Mouse (Mus musculus): ENCODE measurements at regions not wholly inside any gene's neighbourhood (a gene's known extent, or its start where the extent isn't known, plus 50 kb on each side); places are given as distances from the start of the nearest gene placed in this dataset.

DNA sequence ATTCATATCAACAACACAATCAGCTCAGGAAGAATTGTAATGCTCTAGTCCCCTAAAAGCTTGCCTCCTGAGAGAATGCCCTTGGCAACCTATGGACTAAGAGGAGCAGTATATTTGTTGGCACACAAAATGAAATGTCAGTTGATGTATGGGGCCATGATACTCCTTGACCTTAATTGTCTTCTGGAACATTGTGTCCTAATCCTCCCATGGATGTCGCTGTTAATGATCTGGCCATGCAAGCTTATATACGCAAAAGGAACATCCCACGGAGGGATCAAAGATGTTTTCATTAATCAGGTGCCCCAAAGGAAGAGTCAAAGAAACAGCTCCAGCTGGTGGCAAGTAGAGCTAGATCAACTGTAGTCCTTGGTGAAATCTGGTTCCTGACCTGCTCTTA lies 178.0 kb downstream of the Mid1ip1 start:
- no peaks in the 10 kb centered on the region for H3K4me1 ChIP-seq (ENCODE audit: control insufficient read depth, insufficient read depth, insufficient read length)
- H3K36me3 ChIP-seq (ENCODE audit: control insufficient read depth, insufficient read depth, low read length), result no peaks in the 10 kb centered on the region
- no peaks in the 10 kb centered on the region for H3K27me3 ChIP-seq (ENCODE audit: control insufficient read depth, insufficient read depth, low read length)
- no peak overlapping the region for H3K27ac ChIP-seq (ENCODE audit: insufficient read depth, low read length)
- DNase-seq (ENCODE audit: low read depth in 1 of 2, low spot score in 2 of 2), result no peak
- TF ChIP-seq POLR2A (IDR thresholded peaks at IDR 0.05; ENCODE audit: low read depth, low read length), result no peak
- no peak for TF ChIP-seq CTCF (IDR thresholded peaks at IDR 0.05; ENCODE audit: extremely low read depth, insufficient read depth, insufficient read length, insufficient replicate concordance)
- no peak overlapping the region for H3K4me3 ChIP-seq (ENCODE audit: extremely low read depth, insufficient read depth, insufficient read length)
- WGBS, result 95% methylated on average over 3 of the region's 3 CpGs

DNA sequence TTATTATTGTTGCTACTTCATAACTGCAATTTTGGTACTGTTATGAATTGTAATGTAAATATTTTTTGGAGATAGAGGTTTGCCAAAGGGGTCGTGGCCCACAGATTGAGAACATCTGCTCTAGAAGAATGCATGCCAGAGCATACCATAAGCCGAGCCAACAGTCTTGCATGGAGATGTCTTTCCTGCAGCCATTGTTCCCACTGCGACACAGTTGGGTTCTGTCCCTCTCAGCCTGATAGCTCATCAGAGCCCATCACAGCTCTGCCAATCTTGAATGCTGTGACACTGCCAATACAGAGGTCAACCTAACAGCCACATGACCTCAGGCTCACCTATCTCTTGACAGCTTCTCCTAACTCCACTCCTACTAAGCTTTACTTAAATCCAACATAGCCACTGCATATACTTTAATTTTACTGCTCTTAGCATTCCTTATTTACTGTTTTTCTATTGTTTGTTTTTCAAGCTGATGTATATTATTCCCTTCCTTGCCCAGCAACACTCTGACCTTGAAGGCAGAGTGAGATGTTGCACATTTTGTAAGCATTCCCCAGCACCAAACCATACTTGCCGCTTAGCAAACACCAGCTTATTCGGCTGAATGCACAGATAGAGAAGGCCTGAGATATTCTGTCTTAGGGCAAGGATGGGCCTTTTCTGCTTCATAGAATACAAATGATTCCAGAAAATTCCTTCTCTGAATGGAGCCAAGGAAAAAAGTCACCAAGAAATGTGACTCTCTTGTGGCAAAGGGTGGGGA lies 181.6 kb downstream of the Mid1ip1 start:
- TF ChIP-seq CTCF (IDR thresholded peaks at IDR 0.05; ENCODE audit: extremely low read depth, insufficient read depth, insufficient read length, insufficient replicate concordance) (no peak), POLR2A (IDR thresholded peaks at IDR 0.05; ENCODE audit: low read depth, low read length) (no peak)
- no peak overlapping the region for H3K27ac ChIP-seq (ENCODE audit: insufficient read depth, low read length)
- no peak overlapping the region for H3K4me3 ChIP-seq (ENCODE audit: extremely low read depth, insufficient read depth, insufficient read length)
- H3K36me3 ChIP-seq (ENCODE audit: control insufficient read depth, insufficient read depth, low read length), result no peaks in the 10 kb centered on the region
- no peak for DNase-seq (ENCODE audit: low read depth in 1 of 2, low spot score in 2 of 2)
- 84% methylated on average over 5 of the region's 5 CpGs for WGBS
- H3K27me3 ChIP-seq (ENCODE audit: control insufficient read depth, insufficient read depth, low read length), result no peaks in the 10 kb centered on the region
- H3K4me1 ChIP-seq (ENCODE audit: control insufficient read depth, insufficient read depth, insufficient read length), result no peaks in the 10 kb centered on the region

DNA sequence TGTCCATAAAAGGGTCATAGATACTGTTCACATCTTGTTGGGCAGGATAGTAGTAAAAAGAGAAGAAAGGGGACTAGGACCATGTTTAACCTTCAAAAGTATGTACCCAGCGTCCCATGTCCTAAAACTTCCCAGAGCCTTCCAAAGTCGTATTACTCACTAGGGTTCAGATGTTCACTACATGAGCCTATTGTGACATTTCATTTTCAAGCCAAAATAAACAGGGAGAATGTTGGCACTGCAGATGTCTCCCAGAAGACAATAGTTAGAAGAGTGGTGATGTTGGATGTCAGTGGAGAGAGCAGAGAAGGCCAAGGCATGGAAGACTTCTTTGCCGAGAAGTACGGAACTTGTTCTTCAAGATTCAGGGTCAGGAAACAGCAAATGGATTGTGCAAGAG lies 187.9 kb downstream of the Mid1ip1 start:
- TF ChIP-seq CTCF (IDR thresholded peaks at IDR 0.05; ENCODE audit: extremely low read depth, insufficient read depth, insufficient read length, insufficient replicate concordance) (no peak), POLR2A (IDR thresholded peaks at IDR 0.05; ENCODE audit: low read depth, low read length) (no peak)

GRCm38 (mm10) chrX:10904072-10904471 lies 189.3 kb downstream of the Mid1ip1 start:
- WGBS, result 75% methylated on average over 6 of the region's 6 CpGs
- no peak for TF ChIP-seq POLR2A (IDR thresholded peaks at IDR 0.05; ENCODE audit: low read depth, low read length)
- no peak for TF ChIP-seq CTCF (IDR thresholded peaks at IDR 0.05; ENCODE audit: extremely low read depth, insufficient read depth, insufficient read length, insufficient replicate concordance)
- Histone ChIP-seq H3K4me1 (ENCODE audit: control insufficient read depth, insufficient read depth, insufficient read length) (no peaks in the 10 kb centered on the region), H3K36me3 (ENCODE audit: control insufficient read depth, insufficient read depth, low read length) (no peaks in the 10 kb centered on the region), H3K27ac (ENCODE audit: insufficient read depth, low read length) (no peak overlapping the region), H3K27me3 (ENCODE audit: control insufficient read depth, insufficient read depth, low read length) (no peaks in the 10 kb centered on the region), H3K4me3 (ENCODE audit: extremely low read depth, insufficient read depth, insufficient read length) (no peak overlapping the region)
- no peak for DNase-seq (ENCODE audit: low read depth in 1 of 2, low spot score in 2 of 2)

More for the DNA sequence above, 187.9 kb downstream of the Mid1ip1 start:
- no peak for DNase-seq (ENCODE audit: low read depth in 1 of 2, low spot score in 2 of 2)
- H3K4me3 ChIP-seq (ENCODE audit: extremely low read depth, insufficient read depth, insufficient read length), result no peak overlapping the region
- no peak overlapping the region for H3K27ac ChIP-seq (ENCODE audit: insufficient read depth, low read length)
- WGBS, result 90% methylated on average over 4 of the region's 4 CpGs
- H3K4me1 ChIP-seq (ENCODE audit: control insufficient read depth, insufficient read depth, insufficient read length), result no peaks in the 10 kb centered on the region
- H3K27me3 ChIP-seq (ENCODE audit: control insufficient read depth, insufficient read depth, low read length), result no peaks in the 10 kb centered on the region
- no peaks in the 10 kb centered on the region for H3K36me3 ChIP-seq (ENCODE audit: control insufficient read depth, insufficient read depth, low read length)

DNA sequence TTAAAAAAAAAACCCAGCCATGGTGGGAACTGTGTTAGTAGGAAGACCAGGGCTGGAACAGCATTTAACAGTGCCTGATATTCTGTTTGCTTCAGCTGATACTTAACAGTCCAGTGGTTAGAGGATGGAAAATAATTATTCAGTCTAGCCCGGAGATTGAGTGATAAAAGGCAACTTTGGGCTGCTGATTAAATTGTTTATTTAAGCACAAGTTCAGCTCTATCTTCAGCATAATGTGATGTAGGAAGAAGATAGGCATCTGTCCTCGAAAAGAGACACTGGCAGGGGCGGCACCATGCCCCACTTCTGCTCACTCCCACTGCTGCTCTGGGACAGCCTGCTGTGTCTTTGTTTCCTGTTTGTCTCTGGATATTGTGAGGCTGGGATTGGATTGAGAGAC lies 190.1 kb downstream of the Mid1ip1 start:
- H3K4me3 ChIP-seq (ENCODE audit: extremely low read depth, insufficient read depth, insufficient read length), result no peak overlapping the region
- DNase-seq (ENCODE audit: low read depth in 1 of 2, low spot score in 2 of 2), result no peak
- H3K4me1 ChIP-seq (ENCODE audit: control insufficient read depth, insufficient read depth, insufficient read length), result no peaks in the 10 kb centered on the region
- TF ChIP-seq POLR2A (IDR thresholded peaks at IDR 0.05; ENCODE audit: low read depth, low read length), result no peak
- no peak for TF ChIP-seq CTCF (IDR thresholded peaks at IDR 0.05; ENCODE audit: extremely low read depth, insufficient read depth, insufficient read length, insufficient replicate concordance)
- H3K27me3 ChIP-seq (ENCODE audit: control insufficient read depth, insufficient read depth, low read length), result no peaks in the 10 kb centered on the region
- H3K36me3 ChIP-seq (ENCODE audit: control insufficient read depth, insufficient read depth, low read length), result no peaks in the 10 kb centered on the region
- 76% methylated on average over 3 of the region's 3 CpGs for WGBS
- H3K27ac ChIP-seq (ENCODE audit: insufficient read depth, low read length), result no peak overlapping the region

DNA sequence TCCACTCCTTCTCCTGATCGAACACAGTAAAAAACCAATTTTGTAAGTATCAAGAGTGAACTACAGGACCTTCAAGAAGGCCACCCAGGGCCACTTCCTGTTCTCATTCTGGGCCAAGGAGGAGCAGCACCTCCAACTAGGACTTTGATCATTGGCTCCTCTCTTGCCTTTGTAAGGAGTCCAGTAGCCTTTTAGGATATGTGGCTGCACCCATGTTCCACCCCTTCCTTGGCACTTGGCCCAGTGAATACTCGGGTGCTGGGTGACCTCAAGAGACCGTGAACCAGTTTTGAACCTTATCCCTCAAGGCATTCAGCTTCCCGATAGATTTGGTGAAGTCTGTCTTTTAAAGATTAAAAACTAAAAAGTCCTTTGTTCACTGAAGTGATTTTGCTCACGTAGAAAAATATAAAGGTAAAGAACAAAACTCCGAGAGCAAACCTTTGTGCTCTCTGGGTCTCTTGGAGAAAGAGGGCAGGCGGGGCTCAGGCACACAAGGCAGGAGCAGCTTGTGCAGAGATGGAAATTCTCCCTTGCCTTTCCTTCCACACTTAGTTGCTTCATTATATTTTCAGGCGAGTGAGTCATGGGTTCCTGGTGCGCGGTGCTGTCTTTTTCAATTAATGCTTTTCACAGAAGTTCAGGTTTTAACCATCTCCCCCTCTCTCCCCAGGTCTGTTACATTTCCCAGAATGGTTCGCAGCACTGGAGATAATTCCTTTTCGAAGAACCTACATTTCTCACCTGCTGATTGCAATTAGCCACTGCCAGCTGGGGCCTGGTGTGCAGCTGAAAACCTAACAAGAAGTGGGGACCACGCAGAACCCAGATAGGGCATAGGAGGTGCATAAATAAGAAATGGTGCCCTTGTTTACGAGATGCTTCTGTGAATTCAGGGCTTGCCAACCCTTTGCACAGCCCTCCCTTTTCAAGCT lies 196.6 kb downstream of the Mid1ip1 start:
- H3K36me3 ChIP-seq (ENCODE audit: control insufficient read depth, insufficient read depth, low read length), result no peaks in the 10 kb centered on the region
- no peak for DNase-seq (ENCODE audit: low read depth in 1 of 2, low spot score in 2 of 2)
- no peak overlapping the region for H3K27ac ChIP-seq (ENCODE audit: insufficient read depth, low read length)
- no peaks in the 10 kb centered on the region for H3K4me1 ChIP-seq (ENCODE audit: control insufficient read depth, insufficient read depth, insufficient read length)
- H3K4me3 ChIP-seq (ENCODE audit: extremely low read depth, insufficient read depth, insufficient read length), result no peak overlapping the region
- WGBS, result 86% methylated on average over 14 of the region's 14 CpGs
- H3K27me3 ChIP-seq (ENCODE audit: control insufficient read depth, insufficient read depth, low read length), result no peaks in the 10 kb centered on the region
- TF ChIP-seq CTCF (IDR thresholded peaks at IDR 0.05; ENCODE audit: extremely low read depth, insufficient read depth, insufficient read length, insufficient replicate concordance), result no peak

Measured in spleen, adult 2 months (tissue).